Mouse (Mus musculus): ENCODE measurements around the gene Aaed1.
"Not testable (repeated sequence)": the region's sequence is repeated elsewhere in the genome, so short reads cannot be mapped to it uniquely, and the experiment has no call there.

Aaed1 gene

DNA sequence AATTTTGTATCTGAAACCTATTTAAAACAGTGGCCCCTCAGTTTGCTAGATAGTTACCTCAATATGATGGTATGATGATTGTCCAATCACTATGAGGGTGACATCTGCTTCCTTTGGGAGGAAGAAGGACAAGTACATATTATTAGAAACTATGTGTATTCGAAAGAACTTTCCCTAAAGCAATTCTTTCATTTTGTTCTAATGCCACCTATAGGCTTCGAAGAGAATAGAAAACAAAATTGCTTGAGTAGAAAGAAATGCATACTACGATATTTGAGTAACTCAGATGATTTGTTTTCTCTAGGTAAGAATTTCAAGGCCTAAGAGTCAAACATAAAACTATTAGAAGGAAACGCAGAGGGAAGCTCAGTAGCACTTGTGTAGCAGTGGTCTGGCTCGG is 3.5 kb downstream of the Aaed1 start:
- in situ Hi-C loops (cut with MboI), result no loop called here

DNA sequence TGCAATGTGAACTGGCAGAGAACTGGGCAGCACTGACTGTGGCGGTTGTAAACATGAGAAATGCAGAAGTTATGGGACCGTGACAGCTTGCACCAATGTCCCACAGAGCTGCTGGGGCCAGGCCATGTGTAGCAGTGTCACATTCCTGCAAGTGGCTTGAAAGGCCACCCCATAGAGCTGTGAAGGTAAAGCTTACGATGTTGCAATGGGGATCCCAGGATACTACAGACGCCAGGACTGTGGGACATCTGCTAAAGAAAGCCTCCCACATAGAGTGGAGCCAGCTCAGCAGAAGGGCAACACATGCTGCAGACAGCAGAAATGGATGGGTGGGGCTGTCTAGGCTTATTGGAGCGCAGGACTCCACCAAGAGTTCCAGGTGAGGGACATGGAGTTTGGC is 5.0 kb downstream of the Aaed1 start:
- in situ Hi-C loops (cut with MboI), result no loop called here

GRCm38 (mm10) chr13:64306078-64306477 is 6.4 kb downstream of the Aaed1 start:
- in situ Hi-C loops (cut with MboI), result no loop called here

DNA sequence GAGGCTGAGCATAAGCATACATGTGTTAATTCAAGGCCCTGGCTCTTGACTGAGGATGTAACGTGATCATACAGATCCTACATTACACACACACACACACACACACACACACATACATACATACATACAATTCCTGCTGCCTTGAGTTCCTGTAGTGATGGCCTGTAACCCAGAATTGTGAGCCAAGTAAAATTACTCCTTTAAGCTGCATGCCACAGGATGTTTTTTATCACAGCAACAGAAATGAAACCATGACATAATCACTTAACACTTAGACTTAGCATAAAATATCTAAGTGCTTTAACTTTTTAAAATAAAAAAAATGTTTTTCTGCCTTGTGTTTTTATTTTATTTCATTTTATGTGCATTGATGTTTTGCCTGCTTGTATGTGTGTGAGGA is 13.4 kb downstream of the Aaed1 start:
- in situ Hi-C loops (cut with MboI), result no loop called here

GRCm38 (mm10) chr13:64286791-64287190 is 25.7 kb downstream of the Aaed1 start:
- in situ Hi-C loops (cut with MboI), result no loop called here

DNA sequence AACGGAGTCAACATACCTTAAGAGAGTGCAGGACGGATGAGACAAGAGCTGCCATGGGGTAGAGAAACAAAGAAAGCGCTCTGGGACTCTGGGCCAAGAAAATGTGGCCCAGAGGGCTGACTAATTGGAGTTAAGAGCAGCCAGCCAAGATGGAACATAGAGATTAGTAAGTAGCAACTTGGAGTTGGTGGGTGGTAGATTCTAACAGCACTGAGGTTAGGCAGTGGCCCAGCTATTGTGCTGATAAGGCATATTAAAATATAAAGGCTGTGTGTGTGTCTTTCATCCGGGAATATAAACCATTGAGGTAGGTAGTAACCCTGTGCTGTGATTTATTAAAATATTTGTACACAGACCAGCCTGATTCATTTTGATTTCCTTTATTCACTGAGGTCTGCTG is 26.2 kb downstream of the Aaed1 start:
- in situ Hi-C loops (cut with MboI), result no loop called here

DNA sequence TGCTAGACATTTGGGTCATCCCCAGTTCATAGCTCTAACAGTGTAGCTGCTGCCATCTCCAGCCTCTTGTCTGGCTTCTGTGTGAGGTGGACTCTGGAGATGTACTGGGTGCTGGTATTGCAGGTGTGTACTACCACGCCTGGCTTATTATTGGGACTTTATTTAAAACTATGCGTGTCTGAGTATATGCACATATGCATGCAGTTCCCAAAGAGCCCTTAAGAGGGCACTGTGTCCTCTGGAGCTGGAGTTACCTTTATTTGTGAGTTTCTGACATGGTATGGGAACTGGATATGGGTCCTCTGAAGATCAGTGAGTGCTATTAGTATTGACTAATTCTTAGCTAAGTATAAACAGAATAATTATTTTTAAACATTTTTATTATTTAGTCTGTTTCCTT is 27.8 kb downstream of the Aaed1 start:
- in situ Hi-C loops (cut with MboI), result no loop called here

DNA sequence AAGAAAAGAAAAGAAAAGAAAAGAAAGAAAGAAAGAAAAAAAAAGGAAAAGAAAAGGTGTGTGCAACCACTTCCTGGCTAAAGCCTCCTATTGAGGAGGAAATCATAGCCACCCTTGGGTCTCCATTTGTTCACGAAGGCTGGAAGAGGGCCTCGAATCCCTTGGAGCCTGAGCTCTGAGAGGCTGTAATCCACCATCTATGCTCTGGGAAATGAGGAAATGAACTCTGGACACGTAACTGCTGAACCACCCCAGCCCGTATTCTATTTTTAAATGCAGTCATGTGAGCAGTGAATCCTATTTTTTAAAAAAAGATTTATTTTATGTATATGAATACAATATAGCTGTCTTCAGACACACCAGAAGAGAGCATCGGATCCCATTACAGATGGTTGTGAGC is 31.6 kb downstream of the Aaed1 start:
- in situ Hi-C loops (cut with MboI), result no loop called here

- in situ Hi-C loops (cut with MboI), result no loop called here
Observed at GRCm38 (mm10) chr13:64275754-64276127, 36.8 kb downstream of the Aaed1 start.

GRCm38 (mm10) chr13:64274879-64275753 is 37.4 kb downstream of the Aaed1 start, which contains the start of gene Cdc14b:
Cdc14b (minus strand) TSS chr13:64275290.
- in situ Hi-C loops (cut with MboI), result no loop called here

DNA sequence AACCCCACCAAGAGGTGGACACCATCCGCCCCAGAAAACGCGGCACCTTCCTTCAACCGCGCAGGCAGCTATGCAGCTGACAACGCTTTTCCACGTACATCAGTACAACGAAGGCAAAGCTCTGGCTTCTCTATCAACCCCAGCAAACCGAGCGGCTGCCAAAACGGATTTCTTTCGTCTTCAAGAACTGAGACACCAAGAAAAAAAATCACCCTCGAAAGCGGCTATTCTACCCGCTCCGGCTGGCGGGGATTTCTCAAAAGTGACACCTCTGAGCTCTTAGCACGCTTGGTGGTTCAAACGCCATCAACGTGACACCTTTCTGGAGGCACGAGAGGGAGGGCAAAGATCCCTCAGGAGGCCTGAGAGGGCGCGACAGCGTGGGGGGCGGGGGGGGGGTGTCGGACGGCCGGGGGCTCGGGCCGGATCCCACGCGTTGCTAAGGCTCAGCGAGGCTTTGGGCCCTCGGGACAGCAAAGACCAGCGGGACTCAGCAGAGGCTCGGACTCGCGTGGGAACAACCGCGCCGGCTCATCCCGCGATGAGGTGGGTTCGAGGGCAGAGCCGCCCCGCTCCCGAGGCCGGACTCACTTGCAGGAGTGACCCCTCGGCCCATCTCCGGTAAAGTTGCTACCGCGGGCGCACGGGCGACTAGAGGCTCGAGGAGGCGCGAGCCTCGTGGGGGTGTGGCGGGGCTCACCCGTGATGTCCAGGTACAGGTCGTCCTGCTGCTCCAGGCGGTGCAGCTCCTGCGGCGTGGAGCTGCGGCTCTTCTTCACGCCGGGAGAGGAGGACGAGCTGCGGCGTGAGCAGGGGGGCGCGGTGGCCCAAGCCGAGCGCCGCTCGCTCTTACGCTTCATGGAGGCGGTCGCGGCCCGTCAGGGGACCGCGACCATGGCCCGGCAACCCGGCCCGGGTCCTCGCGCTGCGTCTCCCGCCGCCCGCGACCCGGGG is 38.3 kb downstream of the Aaed1 start:
- in situ Hi-C loops (cut with MboI), result no loop called here

GRCm38 (mm10) chr13:64273352-64273751 is 39.2 kb downstream of the Aaed1 start:
- in situ Hi-C loops (cut with MboI), result no loop called here

GRCm38 (mm10) chr13:64268384-64268783 is 44.1 kb downstream of the Aaed1 start:
- in situ Hi-C loops (cut with MboI), result no loop called here

- in situ Hi-C loops (cut with MboI), result no loop called here
Observed at GRCm38 (mm10) chr13:64267151-64267550, 45.4 kb downstream of the Aaed1 start.

DNA sequence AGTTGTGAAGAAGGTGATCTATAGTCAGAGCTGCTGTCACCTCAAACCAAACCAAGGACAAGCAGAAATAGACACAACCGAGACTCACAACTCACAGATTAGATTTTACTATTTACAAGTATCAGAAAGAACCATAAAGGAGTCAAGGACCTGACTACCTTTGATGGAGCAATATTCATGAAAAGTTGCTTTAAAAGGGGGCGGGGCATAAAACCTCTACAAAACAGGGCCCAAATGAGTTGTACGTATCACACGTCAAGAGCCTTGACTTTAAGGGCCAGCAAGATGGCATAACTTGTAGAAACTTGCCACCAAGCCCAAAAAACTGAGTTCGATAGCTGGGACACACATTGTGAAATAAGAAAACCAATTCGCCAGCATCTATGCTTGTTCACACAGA is 47.9 kb downstream of the Aaed1 start:
- in situ Hi-C loops (cut with MboI), result no loop called here

DNA sequence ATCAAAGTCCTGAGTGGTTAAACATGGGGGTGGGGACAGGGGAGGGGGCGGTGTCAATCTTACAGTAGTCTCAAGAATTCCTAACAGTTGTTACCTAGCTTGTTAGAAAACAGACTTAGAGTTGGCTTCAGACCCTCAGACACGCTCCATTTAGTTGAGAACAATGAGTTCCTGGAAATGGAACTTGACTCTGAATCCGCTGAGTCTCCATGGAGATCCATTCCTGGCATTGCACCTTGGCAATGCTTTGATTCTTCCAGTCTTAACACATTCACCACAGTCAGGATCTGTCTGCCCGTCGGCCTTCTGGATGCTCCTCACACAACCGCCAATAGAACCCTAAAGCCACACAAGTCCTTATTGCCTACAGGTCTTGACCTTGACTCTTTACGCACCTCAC is 52.6 kb downstream of the Aaed1 start:
- in situ Hi-C loops (cut with MboI), result no loop called here

DNA sequence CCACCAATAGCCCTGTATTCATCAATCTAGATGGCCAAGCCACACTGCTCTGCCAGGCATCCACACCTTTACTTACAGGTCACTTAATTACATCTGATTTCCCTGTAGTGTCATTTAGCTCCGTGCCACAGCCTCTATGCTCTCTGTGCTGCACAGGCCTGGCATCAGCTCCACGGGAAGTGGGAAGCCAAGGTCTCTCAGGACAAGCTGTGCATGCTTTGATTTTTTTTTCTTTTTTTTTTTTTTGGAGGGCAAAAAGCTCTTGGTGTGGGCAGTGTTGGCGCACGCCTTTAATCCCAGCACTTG is 54.0 kb downstream of the Aaed1 start:
- in situ Hi-C loops (cut with MboI), result no loop called here

DNA sequence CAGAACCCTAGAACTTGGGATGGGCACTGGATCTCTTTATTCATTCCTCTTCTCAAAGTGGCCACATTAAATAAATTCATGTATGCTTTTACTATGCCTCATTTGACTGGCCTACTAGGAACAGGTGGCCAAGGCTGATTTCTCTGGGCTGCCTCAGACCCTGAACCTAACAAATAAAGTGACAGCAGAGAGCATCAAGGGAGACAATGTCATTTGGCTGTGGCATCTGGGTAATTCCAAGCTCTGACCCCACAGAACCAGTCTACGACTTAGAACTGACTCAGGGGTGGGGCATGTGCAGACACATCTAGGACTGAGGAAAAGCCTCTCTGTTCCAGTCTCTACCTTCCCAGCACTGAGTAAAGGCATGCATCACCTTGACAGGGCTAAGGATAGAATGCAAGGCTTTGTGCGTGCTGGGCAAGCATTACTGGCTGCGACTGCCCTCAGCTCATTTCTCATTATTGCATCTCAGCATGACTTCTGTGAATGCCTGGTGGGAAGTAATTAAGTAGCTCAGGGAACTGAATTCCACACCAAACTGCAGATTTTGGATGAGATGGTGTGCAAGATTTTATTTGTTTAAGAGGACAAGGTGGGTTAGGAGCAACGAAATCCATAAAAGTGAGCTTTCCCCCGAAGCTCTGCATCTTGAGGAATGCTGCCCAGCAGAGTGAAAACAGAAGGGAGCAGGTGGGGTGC is 54.5 kb downstream of the Aaed1 start:
- in situ Hi-C loops (cut with MboI), result no loop called here

- in situ Hi-C loops (cut with MboI), result no loop called here
Observed at GRCm38 (mm10) chr13:64257010-64257813, 55.3 kb downstream of the Aaed1 start.

GRCm38 (mm10) chr13:64254185-64254584 is 58.3 kb downstream of the Aaed1 start:
- in situ Hi-C loops (cut with MboI), result not testable (repeated sequence)

DNA sequence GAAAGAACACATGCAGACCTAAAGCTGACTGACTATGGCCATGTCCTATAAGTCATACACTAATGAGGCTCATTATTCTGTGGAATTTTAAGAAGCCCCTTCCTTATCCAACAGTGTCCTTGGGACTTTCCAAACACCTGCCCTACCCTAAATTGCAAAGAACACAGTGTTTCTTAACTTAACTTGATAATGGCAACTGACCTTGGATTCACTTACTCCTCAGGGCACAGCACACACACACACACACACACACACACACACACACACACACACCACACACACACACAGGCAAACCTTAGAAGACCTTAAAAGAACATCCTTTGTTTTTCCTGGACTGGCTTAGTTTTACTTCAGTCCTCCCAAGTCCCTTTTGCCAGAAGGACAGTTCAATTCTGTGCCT is 58.8 kb downstream of the Aaed1 start:
- in situ Hi-C loops (cut with MboI), result no loop called here

DNA sequence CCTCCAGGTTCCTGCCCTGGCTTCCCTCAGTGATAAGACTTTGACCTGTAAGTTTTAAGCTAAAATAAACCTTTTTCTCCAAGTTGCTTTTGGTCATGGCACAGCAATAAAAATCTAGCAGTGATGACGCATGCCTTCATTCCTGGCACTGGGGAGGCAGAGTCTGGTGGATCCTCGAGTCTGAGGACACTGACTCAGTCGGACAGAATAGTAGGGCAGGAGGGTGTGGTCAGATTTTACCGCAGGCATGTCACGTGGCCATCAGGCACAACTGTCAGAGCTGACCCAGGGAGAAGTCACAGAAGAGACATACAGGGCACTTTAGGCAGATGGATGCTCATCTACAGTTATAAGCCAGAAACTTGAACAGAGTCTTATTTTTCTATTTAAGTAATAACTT is 60.4 kb downstream of the Aaed1 start:
- in situ Hi-C loops (cut with MboI), result no loop called here
